Mouse (Mus musculus): ENCODE data around the gene Mlh1.

GRCm38 (mm10) chr9:111298606-111299005 is 27.0 kb upstream of the Mlh1 start:
- TF ChIP-seq CTCF (conservative IDR thresholded peaks at IDR 0.05; ENCODE audit: low read length) (no peak), POU5F1 (IDR thresholded peaks at IDR 0.05; ENCODE audit: borderline replicate concordance, low read length) (no peak)

Measured in E14TG2a.4 (cell line).